Mouse (Mus musculus) left cerebral cortex, adult 11 months (tissue): ENCODE measurements at regions not wholly inside any gene's neighbourhood (a gene's known extent, or its start where the extent isn't known, plus 50 kb on each side); places are given as distances from the start of the nearest gene placed in this dataset.

Source experiments
- DNase-seq: peaks from one replicate; pipeline ENCODE4 v3.0.0; 2022; ENCODE audit warnings: low spot score

DNA sequence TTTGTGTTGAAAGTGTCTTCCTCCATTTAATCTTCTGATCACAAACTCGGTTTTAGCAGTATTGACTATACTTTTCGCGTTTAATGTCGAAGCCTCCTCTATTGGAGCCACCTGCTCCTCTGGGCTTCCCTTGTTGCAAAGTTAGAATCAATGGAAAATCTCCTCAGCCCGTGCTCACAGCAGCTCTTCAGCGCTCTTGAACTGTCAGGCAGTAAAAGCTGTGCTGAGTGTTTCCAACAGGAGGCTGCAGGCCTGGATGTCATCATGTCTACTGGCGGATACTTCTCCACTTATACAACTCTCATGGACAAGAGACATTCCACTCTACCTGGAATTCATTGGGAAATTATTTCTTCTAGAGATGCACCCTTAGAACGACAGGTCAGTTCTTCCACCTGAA is 380.4 kb upstream of the Crim1 start:
- no peak for DNase-seq

- no peak for DNase-seq
Measured at GRCm38 (mm10) chr17:77843949-77844348, 356.1 kb upstream of the Crim1 start.

DNA sequence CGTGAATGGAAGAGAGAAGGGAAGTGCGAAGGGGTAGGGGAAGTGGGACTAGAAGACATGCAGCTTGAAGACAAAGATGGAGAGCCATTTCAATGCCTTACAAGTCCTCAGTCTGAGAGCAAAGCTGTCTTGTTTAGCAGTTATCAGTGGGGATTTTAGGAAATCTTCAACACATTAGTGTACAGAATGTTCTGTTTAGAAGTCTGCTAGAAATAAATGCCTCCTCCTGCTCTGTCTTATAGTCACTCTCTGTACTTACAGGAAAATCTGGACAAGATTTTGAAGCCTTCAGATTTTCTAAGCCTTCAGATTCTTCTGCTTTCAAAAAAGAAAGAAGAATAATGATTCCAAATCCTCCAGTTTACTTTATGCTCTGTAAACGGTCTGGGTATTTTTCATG is 325.6 kb upstream of the Crim1 start:
- DNase-seq: no peak

GRCm38 (mm10) chr17:77877016-77877415 is 323.0 kb upstream of the Crim1 start:
- no peak for DNase-seq

- DNase-seq: no peak
Measured at GRCm38 (mm10) chr17:77885150-77885549, 314.9 kb upstream of the Crim1 start.

- peak; percentile 41 for DNase-seq
Measured at GRCm38 (mm10) chr17:77889147-77889546, 310.9 kb upstream of the Crim1 start.

GRCm38 (mm10) chr17:77904412-77904811 is 295.6 kb upstream of the Crim1 start:
- no peak for DNase-seq

DNA sequence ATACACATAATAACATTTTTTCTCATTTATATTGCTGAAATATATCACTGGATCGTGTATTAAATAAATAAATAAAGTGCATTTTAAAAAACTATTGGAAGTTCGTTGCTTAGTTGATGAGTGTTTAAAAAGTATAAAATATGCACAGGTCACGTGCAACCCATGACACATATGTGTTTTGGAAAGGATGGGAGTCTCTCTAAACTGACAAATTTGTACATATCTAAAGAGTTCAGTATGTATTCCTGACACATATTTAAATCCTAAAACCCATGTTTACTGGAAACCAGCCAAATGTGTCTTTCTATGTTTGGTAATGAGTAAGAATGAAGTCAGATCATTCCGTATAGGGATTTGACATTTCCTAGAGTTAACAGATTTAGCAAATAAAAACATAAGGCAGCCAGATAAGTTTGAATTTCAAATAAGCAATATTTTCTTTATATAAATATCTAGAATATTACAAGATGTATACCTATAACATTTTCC is 286.0 kb upstream of the Crim1 start:
- DNase-seq: no peak

DNA sequence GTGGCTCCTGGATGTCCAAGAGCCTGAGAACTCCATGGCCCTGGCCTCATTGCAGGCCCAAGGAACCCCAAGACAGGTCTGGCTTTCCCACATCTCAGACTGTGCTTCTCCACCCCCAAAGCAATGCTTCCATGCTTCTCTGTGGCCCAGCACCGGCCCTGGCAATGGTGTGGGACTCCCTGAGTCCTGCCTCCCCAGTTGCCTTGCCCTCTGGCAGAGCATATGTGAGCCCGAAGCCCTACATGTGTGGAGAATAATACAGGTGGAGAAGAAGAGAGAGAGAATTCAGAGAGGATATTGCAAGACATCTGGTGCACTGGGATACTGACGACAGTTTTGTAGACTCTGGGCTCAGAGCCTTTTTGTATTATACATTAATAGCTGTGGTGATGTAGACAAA is 269.8 kb upstream of the Crim1 start:
- DNase-seq: no peak

DNA sequence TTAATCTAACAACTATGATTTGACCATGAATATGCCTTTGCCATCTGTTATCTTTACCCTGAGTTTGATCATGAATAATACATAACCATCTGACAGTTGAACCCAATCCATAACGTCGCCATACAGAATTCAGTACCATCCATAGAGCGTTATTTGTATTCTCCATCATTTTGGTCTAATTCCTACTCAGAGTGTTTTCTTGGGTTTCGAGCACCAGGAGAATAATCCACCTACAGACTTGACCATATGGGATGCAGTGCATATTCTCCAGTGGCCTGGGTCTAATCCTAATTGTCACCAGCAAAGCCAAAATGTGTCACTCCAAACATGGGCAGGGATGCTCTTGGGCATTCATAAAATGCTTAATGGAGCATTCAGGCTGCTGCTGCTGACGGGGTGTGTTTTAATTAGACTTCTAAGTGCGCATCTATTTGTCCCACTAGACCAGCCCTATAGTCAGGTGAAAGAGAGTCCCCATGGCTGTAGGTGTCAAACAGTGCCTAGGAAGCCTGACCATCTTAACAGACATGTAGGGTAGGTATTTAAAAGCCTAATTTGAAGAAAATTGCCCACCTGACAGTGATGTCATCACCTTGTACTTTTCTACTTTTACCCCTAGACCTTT is 269.0 kb upstream of the Crim1 start:
- DNase-seq: no peak

DNA sequence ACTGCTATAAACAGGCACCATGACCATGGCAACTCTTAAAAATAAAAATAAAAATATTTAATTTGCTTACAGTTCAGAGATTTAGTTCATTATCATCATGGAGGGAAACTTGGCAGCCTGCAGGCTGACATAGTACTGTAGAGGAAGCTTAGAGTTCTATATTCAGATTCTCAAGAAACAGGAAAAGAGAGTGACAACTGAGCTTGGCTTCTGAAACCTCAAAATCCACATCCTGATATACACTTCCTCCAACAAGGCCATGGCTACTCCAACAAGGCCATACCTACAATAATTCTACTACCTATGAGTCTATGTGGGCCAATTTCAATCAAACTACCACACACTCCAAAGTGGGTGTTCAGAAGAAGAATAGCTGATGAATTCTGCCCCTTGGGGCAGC is 266.9 kb upstream of the Crim1 start:
- DNase-seq: no peak

- no peak for DNase-seq
Measured at GRCm38 (mm10) chr17:77958048-77958447, 242.0 kb upstream of the Crim1 start.

DNA sequence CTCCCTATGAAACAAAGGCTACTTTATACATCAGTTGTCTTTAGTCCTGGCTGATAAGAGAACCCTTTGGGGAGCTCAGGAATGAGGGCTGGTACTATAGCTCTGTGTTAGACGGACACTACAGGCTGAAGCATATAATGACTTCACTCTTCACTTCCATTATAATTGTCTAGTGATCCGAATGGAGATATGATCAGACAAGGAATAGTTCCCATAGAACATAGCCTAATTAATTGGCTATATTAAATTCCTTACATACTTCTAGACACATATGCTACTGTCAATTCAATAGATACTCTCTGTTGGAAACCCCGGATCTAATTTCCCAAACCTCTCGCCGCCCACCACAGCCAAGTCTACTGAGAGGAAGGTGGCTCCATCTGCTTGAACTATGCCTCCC is 238.8 kb upstream of the Crim1 start:
- DNase-seq: no peak

GRCm38 (mm10) chr17:77963358-77963757 is 236.7 kb upstream of the Crim1 start:
- no peak for DNase-seq

GRCm38 (mm10) chr17:77968510-77968909 is 231.5 kb upstream of the Crim1 start:
- no peak for DNase-seq

GRCm38 (mm10) chr17:77969187-77969586 is 230.9 kb upstream of the Crim1 start:
- DNase-seq: no peak
